Mouse (Mus musculus): ENCODE measurements around the gene Zfp326. TPM values are rescaled to one million over a fixed set of nuclear protein-coding genes. Genes with fewer than 3 reads are reported as not detected.

The Zfp326 gene
- polyA plus RNA-seq, 1 experiment from 2014 or later, result 39.0 TPM

DNA sequence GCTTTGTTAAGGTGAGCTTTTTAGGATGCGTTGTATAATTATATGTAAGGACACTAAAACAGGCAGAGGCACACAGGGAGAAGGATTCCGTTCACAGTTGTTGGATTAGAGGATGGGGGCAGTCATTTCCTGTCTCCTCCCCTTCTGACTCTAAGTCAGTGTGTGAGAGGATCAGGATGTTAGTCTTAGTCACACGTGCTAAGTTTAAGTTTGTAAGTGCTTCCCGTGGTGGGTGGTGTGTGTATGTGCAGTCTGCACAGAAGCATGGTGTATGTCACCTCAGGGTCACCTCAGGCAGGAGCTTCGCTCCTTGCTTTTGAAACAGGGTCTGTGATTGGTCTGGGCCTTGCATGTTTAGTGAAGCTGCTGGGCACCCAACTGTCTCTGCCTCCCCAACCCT, 35.1 kb downstream of the Zfp326 start:
- Histone ChIP-seq H3K27ac (no peak overlapping the region), H3K4me1 (no peaks in the 10 kb centered on the region), H3K9ac (no peak overlapping the region), H3K9me3 (no peaks in the 10 kb centered on the region), H3K4me2 (no peak overlapping the region), H3K27me3 (replicated peaks) (no peaks in the 10 kb centered on the region), H3K4me3 (replicated peaks) (no peak overlapping the region), H3K36me3 (peaks cover 38% of the 10 kb centered on the region)
- ATAC-seq (ENCODE audit: insufficient read depth, low FRiP score, low read depth), result no peak
- 53% methylated on average over 5 of the region's 5 CpGs for WGBS

DNA sequence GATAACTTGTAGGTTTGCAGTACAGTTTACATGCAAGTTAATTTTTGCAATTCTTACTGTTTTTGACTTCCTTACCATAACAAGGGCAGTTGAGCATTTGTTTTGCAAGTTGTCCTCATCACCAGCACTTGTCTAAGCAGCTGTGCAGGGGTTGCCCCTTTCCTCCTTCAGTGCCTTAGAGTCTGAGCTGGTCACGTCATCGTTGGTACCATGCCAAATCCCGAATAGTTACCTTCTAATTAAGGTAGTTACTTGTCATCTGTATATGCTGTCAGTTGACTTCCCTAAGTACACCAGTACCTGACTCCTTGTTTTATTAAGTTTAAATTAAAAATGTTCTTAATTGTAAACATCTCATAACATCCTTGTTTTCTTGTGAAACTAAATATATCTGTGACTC, 41.0 kb downstream of the Zfp326 start:
- Histone ChIP-seq H3K27me3 (replicated peaks) (no peaks in the 10 kb centered on the region), H3K4me3 (replicated peaks) (no peak overlapping the region), H3K4me1 (no peaks in the 10 kb centered on the region), H3K9me3 (no peaks in the 10 kb centered on the region), H3K36me3 (peaks cover 23% of the 10 kb centered on the region), H3K9ac (no peak overlapping the region), H3K27ac (no peak overlapping the region), H3K4me2 (no peak overlapping the region)
- ATAC-seq (ENCODE audit: insufficient read depth, low FRiP score, low read depth), result no peak
- 94% methylated on average over 3 of the region's 3 CpGs for WGBS

DNA sequence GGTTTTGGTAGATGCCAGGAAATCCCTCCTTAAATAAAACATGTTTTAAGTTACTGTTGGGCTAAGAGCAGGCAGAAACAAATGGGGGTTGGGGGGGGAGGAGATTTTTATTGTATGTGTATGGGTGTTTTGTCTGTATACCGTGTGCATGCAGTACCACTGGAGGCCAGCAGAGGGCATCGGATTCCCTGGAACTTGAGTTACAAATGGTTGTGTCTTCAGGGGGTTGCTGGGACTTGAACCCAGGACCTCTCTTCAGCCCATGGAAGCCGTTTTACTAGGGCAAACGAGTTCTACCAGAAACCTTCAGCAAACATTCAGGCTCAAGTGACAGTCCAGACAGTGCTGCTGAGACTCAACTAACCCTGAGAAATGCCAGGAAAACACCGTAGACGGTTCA, 41.9 kb downstream of the Zfp326 start:
- ATAC-seq (ENCODE audit: insufficient read depth, low FRiP score, low read depth), result no peak

DNA sequence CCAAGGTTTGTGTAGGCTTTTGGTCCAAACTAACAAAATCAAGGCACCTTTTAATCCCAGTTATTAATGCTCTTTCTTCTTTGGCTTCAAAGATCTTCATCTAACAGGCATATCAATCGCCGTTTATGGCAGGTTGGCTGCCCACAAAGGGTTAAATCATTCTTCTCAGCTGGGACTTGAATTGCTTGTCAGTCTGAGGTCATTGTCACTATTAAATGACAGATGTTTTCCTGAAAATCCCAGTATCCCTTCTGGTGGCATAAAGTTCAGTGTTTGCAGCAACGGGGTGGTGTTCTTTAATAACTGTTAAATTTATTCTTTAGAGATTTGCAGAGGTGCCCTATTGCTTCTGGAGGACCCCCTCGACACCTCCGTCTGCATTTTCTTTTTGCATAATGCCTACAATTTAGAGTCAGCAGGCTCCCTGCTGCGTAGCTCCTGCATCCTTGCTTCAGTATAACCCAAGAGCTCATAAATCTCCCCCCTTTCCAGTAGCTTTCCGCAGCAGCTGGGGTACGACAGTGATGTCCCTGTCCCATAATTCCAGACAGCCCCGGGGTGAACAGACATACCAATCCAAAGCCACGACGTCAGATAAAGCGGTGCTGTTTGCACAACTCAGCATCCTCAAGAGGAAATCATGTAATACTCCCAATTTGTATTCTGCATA, 46.6 kb downstream of the Zfp326 start:
- H3K27ac ChIP-seq, result no peak overlapping the region
- no peaks in the 10 kb centered on the region for H3K4me1 ChIP-seq
- no peaks in the 10 kb centered on the region for H3K27me3 ChIP-seq (replicated peaks)
- H3K4me2 ChIP-seq, result no peak overlapping the region
- no peak overlapping the region for H3K4me3 ChIP-seq (replicated peaks)
- no peak for ATAC-seq (ENCODE audit: insufficient read depth, low FRiP score, low read depth)
- H3K36me3 ChIP-seq, result 0 out of 2 replicates have a peak, but pooled peaks cover 3% of the 10 kb centered on the region
- H3K9me3 ChIP-seq, result no peaks in the 10 kb centered on the region
- WGBS, result 69% methylated on average over 12 of the region's 12 CpGs
- H3K9ac ChIP-seq, result no peak overlapping the region

More for the DNA sequence above, 41.9 kb downstream of the Zfp326 start:
- Histone ChIP-seq H3K4me2 (no peak overlapping the region), H3K36me3 (peaks cover 18% of the 10 kb centered on the region), H3K27me3 (replicated peaks) (no peaks in the 10 kb centered on the region), H3K4me3 (replicated peaks) (no peak overlapping the region), H3K27ac (no peak overlapping the region), H3K9ac (no peak overlapping the region), H3K9me3 (no peaks in the 10 kb centered on the region), H3K4me1 (no peaks in the 10 kb centered on the region)
- WGBS, result 87% methylated on average over 6 of the region's 6 CpGs

DNA sequence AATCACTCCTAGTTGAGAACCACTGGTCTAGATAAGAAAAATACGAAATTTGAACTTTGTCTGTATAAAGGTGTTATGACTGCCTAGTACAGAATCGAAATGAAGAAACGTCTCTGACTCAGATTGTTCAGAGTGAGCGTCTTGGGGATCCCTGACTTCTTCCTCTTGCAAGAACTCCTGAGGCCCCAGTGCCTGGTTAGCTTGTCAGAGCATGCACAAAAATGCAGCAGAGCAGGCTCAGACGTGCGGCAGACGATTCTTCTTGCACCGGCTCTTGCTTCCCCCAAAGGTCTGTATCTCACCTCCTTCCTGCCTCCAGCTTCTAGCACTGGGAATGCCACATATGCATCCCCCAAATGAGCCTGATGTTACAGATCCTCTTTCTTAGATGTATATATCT, 48.0 kb downstream of the Zfp326 start:
- Histone ChIP-seq H3K4me1 (no peaks in the 10 kb centered on the region), H3K27me3 (replicated peaks) (no peaks in the 10 kb centered on the region), H3K36me3 (0 out of 2 replicates have a peak, but pooled peaks cover 3% of the 10 kb centered on the region), H3K9me3 (no peaks in the 10 kb centered on the region), H3K9ac (no peak overlapping the region), H3K4me2 (no peak overlapping the region), H3K4me3 (replicated peaks) (no peak overlapping the region), H3K27ac (peak overlapping the region; percentile 69; the same call in 1 of the 2 replicates)
- ATAC-seq (ENCODE audit: insufficient read depth, low FRiP score, low read depth), result no peak
- WGBS, result 77% methylated on average over 8 of the region's 8 CpGs

DNA sequence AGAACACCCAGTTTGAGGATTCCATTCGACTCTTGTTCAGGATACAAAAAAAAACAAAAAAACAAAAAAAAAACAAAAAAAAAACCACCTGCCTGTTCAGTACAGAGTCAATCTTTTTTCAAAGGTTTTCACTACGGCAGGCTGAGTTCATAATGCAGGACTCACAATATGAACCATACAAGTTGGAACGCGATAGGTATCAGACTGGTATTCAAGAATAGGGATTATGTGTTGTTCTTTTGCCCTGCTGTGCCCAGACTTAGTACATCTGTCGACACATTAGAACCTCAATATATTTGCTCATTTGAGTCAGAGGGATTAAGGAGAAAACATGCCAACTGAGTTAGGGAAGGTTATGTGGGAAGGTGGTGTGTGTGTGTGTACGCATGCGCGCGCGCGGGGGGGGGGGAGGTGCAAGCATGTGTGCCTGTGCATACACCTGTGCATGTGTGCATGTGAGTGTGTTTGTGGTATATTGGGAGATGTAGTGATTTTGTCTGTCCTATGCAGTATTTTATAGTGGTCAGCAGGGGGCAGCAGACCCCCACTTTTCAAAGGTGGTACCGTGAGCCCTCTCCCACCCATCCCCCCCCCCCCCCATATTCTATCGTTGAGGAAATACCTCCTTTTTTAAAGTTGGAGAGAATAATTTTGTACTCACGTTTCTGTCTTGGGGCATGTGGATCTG, 49.3 kb downstream of the Zfp326 start:
- no peak overlapping the region for H3K9ac ChIP-seq
- no peaks in the 10 kb centered on the region for H3K9me3 ChIP-seq
- no peaks in the 10 kb centered on the region for H3K4me1 ChIP-seq
- no peak for ATAC-seq (ENCODE audit: insufficient read depth, low FRiP score, low read depth)
- peak overlapping the region; percentile 69; the same call in 1 of the 2 replicates for H3K27ac ChIP-seq
- H3K4me3 ChIP-seq (replicated peaks), result no peak overlapping the region
- 0 out of 2 replicates have a peak, but pooled peaks cover 3% of the 10 kb centered on the region for H3K36me3 ChIP-seq
- H3K4me2 ChIP-seq, result no peak overlapping the region
- no peaks in the 10 kb centered on the region for H3K27me3 ChIP-seq (replicated peaks)
- 64% methylated on average over 14 of the region's 14 CpGs for WGBS

DNA sequence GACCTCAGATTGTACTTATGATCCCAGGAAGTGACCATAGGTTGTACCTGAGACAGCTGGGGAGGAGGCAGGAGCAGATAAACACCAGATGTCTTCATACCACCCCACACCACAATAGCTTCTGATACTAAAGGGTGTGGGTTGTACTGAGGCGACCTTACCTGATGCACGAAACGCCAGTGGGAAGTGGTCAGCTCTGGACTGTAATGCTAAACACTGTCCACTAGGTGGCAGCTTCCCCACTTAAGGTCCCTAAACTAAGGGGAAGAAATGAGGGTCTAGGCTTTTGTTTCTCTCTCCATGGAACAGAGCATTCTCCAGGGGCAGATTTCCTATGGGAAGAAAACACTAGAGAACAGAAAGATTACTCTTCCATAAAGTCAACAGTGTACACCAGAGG, 53.9 kb downstream of the Zfp326 start:
- Histone ChIP-seq H3K4me2 (no peak overlapping the region), H3K9me3 (no peaks in the 10 kb centered on the region), H3K9ac (no peak overlapping the region), H3K4me1 (no peaks in the 10 kb centered on the region), H3K27ac (no peak overlapping the region), H3K4me3 (replicated peaks) (no peak overlapping the region), H3K27me3 (replicated peaks) (no peaks in the 10 kb centered on the region), H3K36me3 (0 out of 2 replicates have a peak, but pooled peaks cover 1% of the 10 kb centered on the region)
- WGBS, result 36% methylated on average over 3 of the region's 3 CpGs
- ATAC-seq (ENCODE audit: insufficient read depth, low FRiP score, low read depth), result no peak

DNA sequence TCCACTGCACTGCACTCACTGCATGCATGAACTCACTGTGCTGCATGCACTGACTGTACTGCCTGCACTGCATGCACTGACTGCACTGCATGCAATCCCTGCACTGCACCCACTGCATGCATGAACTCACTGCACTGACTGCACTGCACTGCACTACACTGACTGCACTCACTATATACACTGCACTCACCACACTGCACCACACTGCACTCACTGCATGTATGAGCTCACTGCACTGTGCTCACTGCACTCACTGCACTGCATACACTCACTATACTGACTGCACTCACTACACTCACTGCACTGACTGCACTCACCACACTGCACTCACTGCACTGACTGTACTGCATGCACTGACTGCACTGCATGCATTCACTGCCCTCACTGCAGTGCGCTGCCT, 56.0 kb downstream of the Zfp326 start:
- ATAC-seq (ENCODE audit: insufficient read depth, low FRiP score, low read depth), result no peak
- H3K36me3 ChIP-seq, result no peaks in the 10 kb centered on the region
- WGBS, result 96% methylated on average over 1 of the region's 1 CpGs
- no peaks in the 10 kb centered on the region for H3K27me3 ChIP-seq (replicated peaks)
- no peak overlapping the region for H3K27ac ChIP-seq
- H3K4me3 ChIP-seq (replicated peaks), result no peak overlapping the region
- no peaks in the 10 kb centered on the region for H3K4me1 ChIP-seq
- no peaks in the 10 kb centered on the region for H3K9me3 ChIP-seq
- H3K4me2 ChIP-seq, result no peak overlapping the region
- H3K9ac ChIP-seq, result no peak overlapping the region

DNA sequence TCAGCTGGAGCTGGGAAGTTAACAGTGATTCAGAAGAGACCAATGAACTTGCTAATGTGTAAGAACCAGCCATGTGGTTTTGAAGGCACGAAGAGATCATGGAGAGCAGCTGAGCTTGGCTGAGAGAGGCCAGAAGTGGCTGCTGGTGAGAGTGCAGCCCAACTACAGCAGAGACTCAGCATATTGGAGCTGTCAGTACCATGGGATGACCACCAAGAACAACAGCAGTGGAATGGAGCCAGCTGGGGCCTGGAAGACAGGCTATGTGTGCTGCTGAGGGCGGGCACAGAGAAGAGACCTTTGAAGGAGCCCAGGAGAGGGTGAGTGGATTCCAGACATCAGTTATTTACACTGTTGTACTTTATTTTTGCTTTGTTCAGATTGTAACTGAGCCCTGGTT, 65.6 kb downstream of the Zfp326 start:
- H3K9me3 ChIP-seq, result no peaks in the 10 kb centered on the region
- 79% methylated on average over 2 of the region's 2 CpGs for WGBS
- no peak overlapping the region for H3K4me2 ChIP-seq
- ATAC-seq (ENCODE audit: insufficient read depth, low FRiP score, low read depth), result no peak
- H3K27ac ChIP-seq, result no peak overlapping the region
- H3K4me1 ChIP-seq, result no peaks in the 10 kb centered on the region
- no peak overlapping the region for H3K9ac ChIP-seq
- H3K27me3 ChIP-seq (replicated peaks), result no peaks in the 10 kb centered on the region
- H3K36me3 ChIP-seq, result no peaks in the 10 kb centered on the region
- no peak overlapping the region for H3K4me3 ChIP-seq (replicated peaks)

Other genes with a start within 250 kb of the Zfp326 start
- 14.1 and 17.9 TPM in 2 replicates for gene Lrrc8d, start 176.6 kb upstream of the Zfp326 start, polyA plus RNA-seq (2015; fragmentation: Nextera tagmentation; extraction: Ambion mirVana)